Comparison of ENCODE assay signal across 18 mouse cellular contexts in genomic region chr16:34252670-34253069, GRCm38 (mm10).
"Had no signal": no experiment of that assay in that cellular context is flagged by ENCODE, and none has a peak within 500 bp of the region (broad histone marks: within the 10 kb centered on the region; RNA-seq: fewer than 3 reads in every experiment).

No protein-coding gene starts in this region.

- H3K4me3 ChIP-seq: limb, embryonic 12.5 days; limb, embryonic 15.5 days; neural tube, embryonic 12.5 days had no signal

- H3K9ac ChIP-seq: limb, embryonic 12.5 days; limb, embryonic 15.5 days; liver, embryonic 14.5 days; liver, postnatal 0 days; lung, embryonic 14.5 days; neural tube, embryonic 12.5 days had no signal

- H3K27ac ChIP-seq: limb, embryonic 12.5 days; limb, embryonic 15.5 days; liver, embryonic 14.5 days; macrophage; neural tube, embryonic 12.5 days had no signal

- H3K27me3 ChIP-seq: limb, embryonic 12.5 days; limb, embryonic 15.5 days; neural tube, embryonic 12.5 days had no signal

- H3K4me2 ChIP-seq: limb, embryonic 12.5 days; limb, embryonic 15.5 days; liver, embryonic 11.5 days; lung, embryonic 14.5 days; neural tube, embryonic 12.5 days had no signal

- ATAC-seq: intestine, postnatal 0 days; liver, postnatal 0 days; lung, postnatal 0 days had no signal

- H3K4me1 ChIP-seq: limb, embryonic 12.5 days; limb, embryonic 15.5 days had no signal

- DNase-seq: kidney, adult 2 months; kidney, postnatal 10 days; kidney, postnatal 36 days; layer of hippocampus, adult 9-11 months; left cerebral cortex, postnatal 4 days; liver, postnatal 0 days; lung, embryonic 14.5 days; thymus, adult 2 months; thymus, postnatal 14 days; thymus, postnatal 4 days had no signal

- H3K9me3 ChIP-seq: limb, embryonic 15.5 days; neural tube, embryonic 12.5 days had no signal
